Mouse (Mus musculus) stomach, postnatal 0 days (tissue): ENCODE measurements around the gene Spata45.

Experiments
- CTCF ChIP-seq: IDR thresholded peaks from 2 replicates; pipeline ENCODE4 v1.5.1; 2016; ENCODE audit warnings: antibody characterized with exemption, low read depth, mild to moderate bottlenecking, moderate library complexity
- EP300 ChIP-seq: optimal IDR thresholded peaks from 2 replicates; pipeline ENCODE3; 2016; ENCODE audit warnings: antibody characterized with exemption

GRCm38 (mm10) chr1:191045264-191045663, 8.8 kb downstream of the Spata45 start:
- TF ChIP-seq CTCF (no peak), EP300 (no peak)
